Mouse (Mus musculus) ES-Bruce4 (cell line): ENCODE measurements at regions not wholly inside any gene's neighbourhood (a gene's known extent, or its start where the extent isn't known, plus 50 kb on each side); places are given as distances from the start of the nearest gene placed in this dataset.

Experiments used
- CTCF ChIP-seq: IDR thresholded peaks from one replicate; pipeline ENCODE4 v1.8.1; 2011; ENCODE audit warnings: low read depth, low read length
- EP300 ChIP-seq: IDR thresholded peaks from 2 replicates; pipeline ENCODE4 v1.6.1; 2011; ENCODE audit warnings: low read depth, low read length; ENCODE audit not compliant: insufficient read depth
- POLR2A ChIP-seq: IDR thresholded peaks from one replicate; pipeline ENCODE4 v1.8.1; 2011; ENCODE audit warnings: low read length; ENCODE audit not compliant: insufficient read depth

- no peak for TF ChIP-seq POLR2A
- no peak for TF ChIP-seq CTCF
- TF ChIP-seq EP300: no peak
These were observed 444.9 kb downstream of the Tshz3 start for GRCm38 (mm10) chr7:37142780-37143179.
